Mouse (Mus musculus): ENCODE data around the gene Vmn2r120.
"Not testable (repeated sequence)": the region's sequence is repeated elsewhere in the genome, so short reads cannot be mapped to it uniquely, and the experiment has no call there.

Vmn2r120 gene

GRCm38 (mm10) chr17:57545405-57545804 lies at the start of gene Vmn2r120:
TSS of gene Vmn2r120 (minus strand) at chr17:57545505.
- DNase-seq, result no peak

GRCm38 (mm10) chr17:57587273-57587672 lies 42.0 kb upstream of the Vmn2r120 start:
- DNase-seq, result not testable (repeated sequence)

GRCm38 (mm10) chr17:57574075-57574705 lies 28.9 kb upstream of the Vmn2r120 start:
- DNase-seq, result peak in 1 of 2 experiments; percentile 21

Data from lung, postnatal 4 days (tissue).